Mouse (Mus musculus) spleen, adult 18-20 months (tissue): ENCODE measurements around the gene Gcdh.

Source experiments
- DNase-seq, 2 experiments: peaks; one replicate each; pipeline ENCODE4 v3.0.0; 2022; ENCODE audit warnings: mixed read lengths in 2 of 2

Gene Gcdh

GRCm38 (mm10) chr8:84871376-84872308 lies 22.1 kb downstream of the Gcdh start, which contains the start of gene Syce2:
Gene Syce2 (plus strand): TSS chr8:84872111.
- peak; percentile 78 to 88 for DNase-seq

- peak; percentile 80 to 89 for DNase-seq
Measured at GRCm38 (mm10) chr8:84856864-84857441, 36.8 kb downstream of the Gcdh start, which contains the start of gene Farsa. Gene Farsa (plus strand): TSS chr8:84856989.

- no peak for DNase-seq
Measured at GRCm38 (mm10) chr8:84856434-84856833, 37.3 kb downstream of the Gcdh start.

GRCm38 (mm10) chr8:84847684-84848435 lies 45.9 kb downstream of the Gcdh start:
- DNase-seq, result no peak

GRCm38 (mm10) chr8:84846722-84847572 lies 46.8 kb downstream of the Gcdh start, which contains the start of gene Calr:
Gene Calr (minus strand): TSS chr8:84846934.
- DNase-seq, result peak; percentile 98 to 99

GRCm38 (mm10) chr8:84846094-84846721 lies 47.5 kb downstream of the Gcdh start:
- DNase-seq, result no peak

GRCm38 (mm10) chr8:84845355-84846093 lies 48.2 kb downstream of the Gcdh start:
- peak in 1 of 2 experiments; percentile 35 for DNase-seq

GRCm38 (mm10) chr8:84844397-84845070 lies 49.2 kb downstream of the Gcdh start:
- no peak for DNase-seq

- DNase-seq, result no peak
Measured at GRCm38 (mm10) chr8:84841514-84841913, 52.2 kb downstream of the Gcdh start.

- DNase-seq, result peak; percentile 80 to 83
Measured at GRCm38 (mm10) chr8:84840248-84840999, 53.3 kb downstream of the Gcdh start, which contains the start of gene Rad23a. Gene Rad23a (minus strand): TSS chr8:84840665.

GRCm38 (mm10) chr8:84839875-84840247 lies 53.9 kb downstream of the Gcdh start:
- DNase-seq, result no peak

GRCm38 (mm10) chr8:84839411-84839810 lies 54.3 kb downstream of the Gcdh start:
- no peak for DNase-seq

- no peak for DNase-seq
Measured at GRCm38 (mm10) chr8:84838513-84838912, 55.2 kb downstream of the Gcdh start.

GRCm38 (mm10) chr8:84837912-84838470 lies 55.7 kb downstream of the Gcdh start:
- no peak for DNase-seq

GRCm38 (mm10) chr8:84837149-84837911 lies 56.4 kb downstream of the Gcdh start:
- DNase-seq, result no peak
